Mouse (Mus musculus): ENCODE measurements around the gene Zfp61. TPM values are rescaled to one million over a fixed set of nuclear protein-coding genes. Genes with fewer than 3 reads are reported as not detected.

Gene Zfp61
- polyA plus RNA-seq, 1 experiment from 2014 or later, result 2.7 TPM

- 82% methylated on average over 6 of the region's 6 CpGs for WGBS (ENCODE audit: insufficient replicate concordance)
- Histone ChIP-seq H3K27me3 (ENCODE audit: control insufficient read depth, insufficient read depth, low read depth, low read length) (no peaks in the 10 kb centered on the region), H3K4me1 (ENCODE audit: control insufficient read depth, low read depth, low read length) (no peaks in the 10 kb centered on the region), H3K4me3 (ENCODE audit: low read depth, low read length) (no peak overlapping the region), H3K9me3 (replicated peaks; ENCODE audit: control insufficient read depth, low read length) (no peaks in the 10 kb centered on the region), H3K9ac (ENCODE audit: low read depth, low read length) (no peak overlapping the region), H3K27ac (ENCODE audit: low read length) (no peak overlapping the region), H3K4me2 (ENCODE audit: low read depth, low read length) (no peak overlapping the region), H3K36me3 (ENCODE audit: control insufficient read depth, insufficient read depth) (peaks cover 4% of the 10 kb centered on the region; the same call in 1 of the 2 replicates)
- ATAC-seq (ENCODE audit: low read depth), result no peak
Observed at GRCm38 (mm10) chr7:24271191-24271590, 29.8 kb downstream of the Zfp61 start.

DNA sequence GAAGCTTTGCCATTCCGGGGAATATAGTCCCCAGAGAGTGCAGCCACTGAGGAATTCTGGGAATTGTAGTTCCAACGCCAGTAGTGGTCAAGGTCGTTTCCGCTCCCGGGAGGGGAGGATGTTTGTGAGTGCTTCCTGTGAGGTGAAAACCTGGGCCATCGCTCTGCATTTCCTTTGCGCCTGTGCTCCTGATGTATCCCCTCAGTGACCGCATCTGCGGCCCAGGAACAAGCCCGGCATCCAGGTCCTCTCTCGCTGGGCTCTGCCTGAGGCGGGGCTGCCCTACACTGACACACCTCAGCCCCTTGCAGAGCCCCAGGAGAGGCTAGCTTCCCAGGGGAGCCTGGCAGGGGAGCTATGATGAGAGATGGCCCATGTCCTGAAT is 30.8 kb downstream of the Zfp61 start, which contains the start of gene Zfp93:
Gene Zfp93, plus strand, starts transcription at position 133 of the 385 bp plus-strand sequence.
- Histone ChIP-seq H3K9ac (ENCODE audit: low read depth, low read length) (peak within 1 kb of the TSS; percentile 70), H3K4me2 (ENCODE audit: low read depth, low read length) (peak within 1 kb of the TSS; percentile 63), H3K4me1 (ENCODE audit: control insufficient read depth, low read depth, low read length) (no peaks in the 10 kb centered on the region), H3K36me3 (ENCODE audit: control insufficient read depth, insufficient read depth) (peaks cover 4% of the 10 kb centered on the region; the same call in 1 of the 2 replicates), H3K9me3 (replicated peaks; ENCODE audit: control insufficient read depth, low read length) (no peaks in the 10 kb centered on the region), H3K4me3 (ENCODE audit: low read depth, low read length) (peak within 1 kb of the TSS; percentile 64), H3K27me3 (ENCODE audit: control insufficient read depth, insufficient read depth, low read depth, low read length) (no peaks in the 10 kb centered on the region), H3K27ac (ENCODE audit: low read length) (no peak within 1 kb of the TSS)
- peak; percentile 91 for ATAC-seq (ENCODE audit: low read depth)
- WGBS (ENCODE audit: insufficient replicate concordance), result 5% methylated on average over 12 of the region's 12 CpGs

DNA sequence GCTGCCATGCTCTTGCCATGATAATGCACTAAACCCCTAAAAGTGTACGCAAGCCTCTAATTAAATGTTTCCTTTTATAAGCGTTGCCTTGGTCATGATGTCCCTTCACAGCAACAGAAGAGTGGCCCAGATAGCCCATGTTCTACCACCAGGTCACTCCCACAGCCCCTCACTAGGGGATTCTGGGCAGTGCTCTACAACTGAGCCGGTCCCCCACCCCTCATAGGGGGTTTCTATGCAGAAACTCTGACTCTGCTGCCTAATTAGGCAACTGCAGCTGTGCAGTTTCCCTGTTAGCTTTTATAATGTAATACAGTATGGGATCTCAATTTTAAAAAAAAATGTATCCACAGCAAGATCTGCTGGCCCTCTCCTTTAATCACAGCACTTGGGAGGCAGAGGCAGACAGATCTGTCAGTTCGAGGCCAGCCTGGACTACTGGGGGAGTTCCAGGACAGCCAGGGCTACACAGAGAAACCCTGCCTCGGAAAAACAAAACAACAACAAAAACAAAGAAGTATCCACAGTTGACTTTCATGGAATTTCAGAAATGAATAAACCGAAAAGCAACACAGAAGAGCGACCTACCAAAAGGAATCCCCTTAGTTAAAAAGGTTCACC is 31.3 kb downstream of the Zfp61 start:
- ATAC-seq (ENCODE audit: low read depth), result no peak
- Histone ChIP-seq H3K27ac (ENCODE audit: low read length) (no peak overlapping the region), H3K9ac (ENCODE audit: low read depth, low read length) (peak overlapping the region; percentile 70; the same call in 1 of the 2 replicates), H3K36me3 (ENCODE audit: control insufficient read depth, insufficient read depth) (no peaks in the 10 kb centered on the region), H3K27me3 (ENCODE audit: control insufficient read depth, insufficient read depth, low read depth, low read length) (no peaks in the 10 kb centered on the region), H3K4me1 (ENCODE audit: control insufficient read depth, low read depth, low read length) (no peaks in the 10 kb centered on the region), H3K4me2 (ENCODE audit: low read depth, low read length) (peak overlapping the region; percentile 63), H3K9me3 (replicated peaks; ENCODE audit: control insufficient read depth, low read length) (no peaks in the 10 kb centered on the region), H3K4me3 (ENCODE audit: low read depth, low read length) (peak overlapping the region; percentile 64)
- 31% methylated on average over 7 of the region's 7 CpGs for WGBS (ENCODE audit: insufficient replicate concordance)

DNA sequence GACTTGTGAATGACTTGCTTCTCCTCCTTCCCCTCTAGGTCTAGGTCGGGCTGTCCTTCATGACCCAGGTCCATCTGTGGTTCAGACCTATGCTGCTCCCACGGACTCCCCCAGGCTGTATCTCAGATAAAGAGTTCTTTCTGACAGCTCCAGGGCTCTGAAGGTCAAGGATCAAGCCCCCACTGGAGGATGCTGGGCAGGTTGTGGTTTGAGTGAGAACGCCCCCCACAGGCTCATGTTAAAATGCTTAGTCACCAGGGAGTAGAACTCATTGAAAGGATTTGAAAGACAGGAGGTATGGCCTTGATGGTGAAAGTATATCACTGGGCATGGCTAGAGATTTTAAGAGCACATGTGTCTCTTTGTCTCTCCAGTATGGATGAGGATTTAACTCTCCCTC is 31.8 kb downstream of the Zfp61 start:
- Histone ChIP-seq H3K27me3 (ENCODE audit: control insufficient read depth, insufficient read depth, low read depth, low read length) (no peaks in the 10 kb centered on the region), H3K9ac (ENCODE audit: low read depth, low read length) (no peak overlapping the region), H3K4me2 (ENCODE audit: low read depth, low read length) (no peak overlapping the region), H3K36me3 (ENCODE audit: control insufficient read depth, insufficient read depth) (no peaks in the 10 kb centered on the region), H3K4me3 (ENCODE audit: low read depth, low read length) (no peak overlapping the region), H3K9me3 (replicated peaks; ENCODE audit: control insufficient read depth, low read length) (no peaks in the 10 kb centered on the region), H3K4me1 (ENCODE audit: control insufficient read depth, low read depth, low read length) (no peaks in the 10 kb centered on the region), H3K27ac (ENCODE audit: low read length) (no peak overlapping the region)
- WGBS (ENCODE audit: insufficient replicate concordance), result 58% methylated on average over 3 of the region's 3 CpGs
- no peak for ATAC-seq (ENCODE audit: low read depth)

DNA sequence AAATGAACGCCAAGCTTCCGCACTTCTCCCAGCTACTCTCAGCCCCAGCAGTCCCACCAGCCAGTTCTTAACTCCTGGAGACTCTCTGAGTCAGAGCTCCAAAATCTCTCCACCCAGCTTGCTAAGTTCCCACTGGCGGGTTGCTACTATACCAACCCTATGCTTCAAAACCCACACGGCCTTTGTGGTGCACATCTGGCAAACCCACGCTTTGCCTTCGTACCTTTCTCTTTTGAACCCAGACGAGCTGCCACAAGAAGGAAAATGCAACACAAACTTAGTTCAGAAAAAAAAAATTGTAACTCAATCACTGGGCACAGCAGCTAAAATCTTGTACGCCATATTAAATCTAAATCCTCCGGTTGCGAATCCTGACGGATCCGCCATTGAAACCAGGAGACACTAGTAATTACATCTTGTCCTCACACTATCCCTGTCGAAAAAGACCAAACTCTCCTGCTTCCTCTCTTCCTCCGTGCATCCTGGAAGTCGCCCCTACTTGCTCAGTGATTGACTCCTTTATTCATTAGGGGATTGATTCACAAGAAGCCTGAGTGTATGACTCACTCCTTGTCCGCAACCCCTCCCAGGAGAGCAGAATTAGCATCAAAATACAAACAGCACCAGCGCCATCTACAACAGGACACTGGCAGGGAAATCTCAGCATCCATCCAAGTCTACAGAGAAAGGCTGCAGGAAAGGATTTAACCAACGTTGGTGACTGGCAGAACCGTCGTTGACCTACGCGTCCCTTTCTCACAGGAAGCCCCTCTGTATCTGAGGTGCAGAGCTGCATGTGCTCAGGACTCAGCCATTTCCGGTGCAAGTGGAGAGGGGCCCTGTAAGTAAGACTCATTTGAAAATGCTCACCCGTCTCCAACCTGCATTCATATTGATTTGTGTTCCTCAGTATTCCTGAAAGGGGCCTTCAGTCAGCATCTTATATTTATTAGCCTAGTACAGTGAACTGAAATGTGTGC is 32.6 kb downstream of the Zfp61 start:
- Histone ChIP-seq H3K36me3 (ENCODE audit: control insufficient read depth, insufficient read depth) (no peaks in the 10 kb centered on the region), H3K27me3 (ENCODE audit: control insufficient read depth, insufficient read depth, low read depth, low read length) (no peaks in the 10 kb centered on the region), H3K27ac (ENCODE audit: low read length) (no peak overlapping the region), H3K4me2 (ENCODE audit: low read depth, low read length) (no peak overlapping the region), H3K9me3 (replicated peaks; ENCODE audit: control insufficient read depth, low read length) (no peaks in the 10 kb centered on the region), H3K9ac (ENCODE audit: low read depth, low read length) (no peak overlapping the region), H3K4me1 (ENCODE audit: control insufficient read depth, low read depth, low read length) (no peaks in the 10 kb centered on the region), H3K4me3 (ENCODE audit: low read depth, low read length) (no peak overlapping the region)
- WGBS (ENCODE audit: insufficient replicate concordance), result 61% methylated on average over 24 of the region's 24 CpGs
- no peak for ATAC-seq (ENCODE audit: low read depth)

DNA sequence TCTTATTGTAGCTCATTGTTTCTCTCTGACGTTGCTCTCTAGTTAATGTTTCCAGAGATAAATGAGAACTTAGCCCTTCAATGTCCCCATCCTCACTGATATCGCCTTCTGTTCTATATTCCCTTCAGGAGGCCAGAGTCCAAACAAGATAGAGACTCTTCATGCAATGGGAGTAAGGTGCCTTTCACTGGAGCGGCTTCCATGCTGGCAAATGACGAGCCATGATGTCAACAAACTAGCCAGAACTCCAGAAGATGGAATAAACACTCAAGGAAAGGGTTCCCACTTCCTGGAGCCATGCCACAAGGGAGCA is 41.1 kb downstream of the Zfp61 start:
- Histone ChIP-seq H3K4me2 (ENCODE audit: low read depth, low read length) (no peak overlapping the region), H3K36me3 (ENCODE audit: control insufficient read depth, insufficient read depth) (no peaks in the 10 kb centered on the region), H3K9me3 (replicated peaks; ENCODE audit: control insufficient read depth, low read length) (no peaks in the 10 kb centered on the region), H3K27me3 (ENCODE audit: control insufficient read depth, insufficient read depth, low read depth, low read length) (no peaks in the 10 kb centered on the region), H3K27ac (ENCODE audit: low read length) (no peak overlapping the region), H3K9ac (ENCODE audit: low read depth, low read length) (no peak overlapping the region), H3K4me3 (ENCODE audit: low read depth, low read length) (no peak overlapping the region), H3K4me1 (ENCODE audit: control insufficient read depth, low read depth, low read length) (no peaks in the 10 kb centered on the region)
- 66% methylated on average over 4 of the region's 4 CpGs for WGBS (ENCODE audit: insufficient replicate concordance)
- no peak for ATAC-seq (ENCODE audit: low read depth)

GRCm38 (mm10) chr7:24259306-24259999 is 41.6 kb downstream of the Zfp61 start:
- WGBS (ENCODE audit: insufficient replicate concordance), result 71% methylated on average over 13 of the region's 13 CpGs

GRCm38 (mm10) chr7:24254633-24255474 is 46.2 kb downstream of the Zfp61 start, which contains the start of gene Zfp108:
Gene Zfp108, plus strand, starts transcription at chr7:24254794.
- Histone ChIP-seq H3K27me3 (ENCODE audit: control insufficient read depth, insufficient read depth, low read depth, low read length) (no peaks in the 10 kb centered on the region), H3K4me1 (ENCODE audit: control insufficient read depth, low read depth, low read length) (no peaks in the 10 kb centered on the region), H3K27ac (ENCODE audit: low read length) (no peak within 1 kb of the TSS), H3K36me3 (ENCODE audit: control insufficient read depth, insufficient read depth) (no peaks in the 10 kb centered on the region), H3K4me3 (ENCODE audit: low read depth, low read length) (peak within 1 kb of the TSS; percentile 56), H3K9ac (ENCODE audit: low read depth, low read length) (peak within 1 kb of the TSS; percentile 55), H3K4me2 (ENCODE audit: low read depth, low read length) (peak within 1 kb of the TSS; percentile 53), H3K9me3 (replicated peaks; ENCODE audit: control insufficient read depth, low read length) (no peaks in the 10 kb centered on the region)
- peak; percentile 77 for ATAC-seq (ENCODE audit: low read depth)
- WGBS (ENCODE audit: insufficient replicate concordance), result 18% methylated on average over 21 of the region's 21 CpGs

More at GRCm38 (mm10) chr7:24259306-24259999, 41.6 kb downstream of the Zfp61 start:
- Histone ChIP-seq H3K4me3 (ENCODE audit: low read depth, low read length) (no peak overlapping the region), H3K9me3 (replicated peaks; ENCODE audit: control insufficient read depth, low read length) (no peaks in the 10 kb centered on the region), H3K27me3 (ENCODE audit: control insufficient read depth, insufficient read depth, low read depth, low read length) (no peaks in the 10 kb centered on the region), H3K4me2 (ENCODE audit: low read depth, low read length) (no peak overlapping the region), H3K27ac (ENCODE audit: low read length) (no peak overlapping the region), H3K9ac (ENCODE audit: low read depth, low read length) (no peak overlapping the region), H3K36me3 (ENCODE audit: control insufficient read depth, insufficient read depth) (no peaks in the 10 kb centered on the region), H3K4me1 (ENCODE audit: control insufficient read depth, low read depth, low read length) (no peaks in the 10 kb centered on the region)
- ATAC-seq (ENCODE audit: low read depth), result no peak

All from liver, embryonic 16.5 days (tissue).